In genomic region chr2:6546462-6547138, GRCm38 (mm10) we compare ENCODE assay signal across 9 mouse cellular contexts.
A peak's percentile ranks its signal among the peaks of the same experiment; 100 is the strongest.
DNase-seq lines count a peak whose midpoint lies in the region; ATAC-seq and TF ChIP-seq lines count a peak whose summit lies in the region.
"Had no signal": no experiment of that assay in that cellular context is flagged by ENCODE, and none has a peak within 500 bp of the region (broad histone marks: within the 10 kb centered on the region; RNA-seq: fewer than 3 reads in every experiment).

No protein-coding gene starts in this region.

- peaks cover 5% of the 10 kb centered on the region for H3K36me3 ChIP-seq in forebrain, embryonic 12.5 days (replicated peaks)
- no peaks in the 10 kb centered on the region for H3K36me3 ChIP-seq in hindbrain, embryonic 16.5 days (ENCODE audit: control insufficient read depth, insufficient read depth, low read length)
- H3K36me3 ChIP-seq: embryonic facial prominence, embryonic 13.5 days had no signal

- peak overlapping the region; percentile 82 for H3K27ac ChIP-seq in layer of hippocampus, adult 2 months
- H3K27ac ChIP-seq in forebrain, embryonic 12.5 days: peak overlapping the region; percentile 76
- H3K27ac ChIP-seq in hindbrain, embryonic 16.5 days (ENCODE audit: low read depth, low read length): peak overlapping the region; percentile 64
- H3K27ac ChIP-seq in olfactory bulb, adult 2 months (ENCODE audit: insufficient read depth, low read depth, low read length): peak overlapping the region; percentile 77
- H3K27ac ChIP-seq: embryonic facial prominence, embryonic 13.5 days had no signal

- no peak; the same call in 1 of the 2 replicates for TF ChIP-seq CTCF in layer of hippocampus, adult 2 months (conservative IDR thresholded peaks at IDR 0.05)
- no peak for TF ChIP-seq CTCF in olfactory bulb, adult 2 months (IDR thresholded peaks at IDR 0.05; ENCODE audit: insufficient read depth, low read depth, low read length)

- ATAC-seq in forebrain, embryonic 12.5 days (ENCODE audit: low FRiP score): peak; percentile 81
- ATAC-seq in hindbrain, embryonic 16.5 days: peak; percentile 4; the same call in 1 of the 2 replicates
- no peak for ATAC-seq in erythroblast, adult 5-6 weeks (replicated peaks; ENCODE audit: low FRiP score, poor library complexity, severe bottlenecking)

- H3K9ac ChIP-seq in forebrain, embryonic 12.5 days: 0 out of 2 replicates have a peak overlapping the region, but pooled peaks have one; percentile 1
- no peak overlapping the region for H3K9ac ChIP-seq in hindbrain, embryonic 16.5 days (ENCODE audit: low read depth, low read length)
- H3K9ac ChIP-seq: embryonic facial prominence, embryonic 13.5 days had no signal

- no peak for DNase-seq in layer of hippocampus, adult 2 months (ENCODE audit: low spot score in 2 of 2)
- DNase-seq in layer of hippocampus, postnatal 36 days: no peak
- DNase-seq in cerebellum, adult 9-11 months: no peak
- DNase-seq: lung, postnatal 14 days had no signal

- no peak overlapping the region for H3K4me3 ChIP-seq in layer of hippocampus, adult 2 months
- no peak overlapping the region for H3K4me3 ChIP-seq in forebrain, embryonic 12.5 days (replicated peaks)
- no peak overlapping the region for H3K4me3 ChIP-seq in hindbrain, embryonic 16.5 days (ENCODE audit: low read length)
- no peak overlapping the region for H3K4me3 ChIP-seq in olfactory bulb, adult 2 months (ENCODE audit: insufficient read depth, low read depth, low read length)
- H3K4me3 ChIP-seq: embryonic facial prominence, embryonic 13.5 days had no signal

- H3K27me3 ChIP-seq in forebrain, embryonic 12.5 days: no peaks in the 10 kb centered on the region
- no peaks in the 10 kb centered on the region for H3K27me3 ChIP-seq in hindbrain, embryonic 16.5 days (replicated peaks; ENCODE audit: control insufficient read depth, insufficient read depth, low read length)
- H3K27me3 ChIP-seq: embryonic facial prominence, embryonic 13.5 days had no signal

- WGBS in forebrain, embryonic 12.5 days: 20% methylated on average over 14 of the region's 14 CpGs
- 25% methylated on average over 13 of the region's 14 CpGs for WGBS in hindbrain, embryonic 16.5 days
- 19% methylated on average over 14 of the region's 14 CpGs for WGBS in olfactory bulb, adult 2 months

- TF ChIP-seq POLR2A in olfactory bulb, adult 2 months (IDR thresholded peaks at IDR 0.05; ENCODE audit: insufficient read depth, low read depth, low read length): no peak

- H3K4me1 ChIP-seq in forebrain, embryonic 12.5 days: peaks cover 28% of the 10 kb centered on the region
- H3K4me1 ChIP-seq in hindbrain, embryonic 16.5 days (ENCODE audit: control insufficient read depth, insufficient read depth, low read depth, low read length): peaks cover 6% of the 10 kb centered on the region
- H3K4me1 ChIP-seq in olfactory bulb, adult 2 months (ENCODE audit: control insufficient read depth, insufficient read depth, low read length): peaks cover 10% of the 10 kb centered on the region

- no peaks in the 10 kb centered on the region for H3K9me3 ChIP-seq in forebrain, embryonic 12.5 days
- H3K9me3 ChIP-seq in hindbrain, embryonic 16.5 days (ENCODE audit: control insufficient read depth, low read length): no peaks in the 10 kb centered on the region
- H3K9me3 ChIP-seq: embryonic facial prominence, embryonic 13.5 days had no signal

- H3K4me2 ChIP-seq in forebrain, embryonic 12.5 days: no peak overlapping the region
- H3K4me2 ChIP-seq in hindbrain, embryonic 16.5 days (ENCODE audit: low read length): no peak overlapping the region
- H3K4me2 ChIP-seq: embryonic facial prominence, embryonic 13.5 days had no signal
